ENCODE assay signal across 13 mouse cellular contexts in genomic region chr7:80347670-80348586, GRCm38 (mm10). TPM values are rescaled to one million over a fixed set of nuclear protein-coding genes. Genes with fewer than 3 reads are reported as not detected.
A peak's percentile ranks its signal among the peaks of the same experiment; 100 is the strongest.
DNase-seq lines count a peak whose midpoint lies in the region; ATAC-seq and TF ChIP-seq lines count a peak whose summit lies in the region.
"Had no signal": no experiment of that assay in that cellular context is flagged by ENCODE, and none has a peak within 500 bp of the region (broad histone marks: within the 10 kb centered on the region; RNA-seq: fewer than 3 reads in every experiment).

No protein-coding gene starts in this region.

- H3K9me3 ChIP-seq in kidney, embryonic 14.5 days (ENCODE audit: control insufficient read depth, low read length): peaks cover 3% of the 10 kb centered on the region; the same call in 1 of the 2 replicates
- no peaks in the 10 kb centered on the region for H3K9me3 ChIP-seq in midbrain, postnatal 0 days (ENCODE audit: low read length)
- H3K9me3 ChIP-seq in midbrain, embryonic 10.5 days (replicated peaks): no peaks in the 10 kb centered on the region
- no peaks in the 10 kb centered on the region for H3K9me3 ChIP-seq in limb, embryonic 13.5 days
- H3K9me3 ChIP-seq: forebrain, embryonic 12.5 days; hindbrain, embryonic 13.5 days had no signal

- no peak for TF ChIP-seq CTCF in midbrain, postnatal 0 days (IDR thresholded peaks at IDR 0.05)

- H3K4me3 ChIP-seq in kidney, embryonic 14.5 days (ENCODE audit: low read length): no peak overlapping the region
- H3K4me3 ChIP-seq in midbrain, postnatal 0 days (ENCODE audit: low read depth, low read length): no peak overlapping the region
- H3K4me3 ChIP-seq in midbrain, embryonic 10.5 days: no peak overlapping the region
- H3K4me3 ChIP-seq in limb, embryonic 13.5 days: no peak overlapping the region
- H3K4me3 ChIP-seq: forebrain, embryonic 12.5 days; hindbrain, embryonic 13.5 days had no signal

- no peak for ATAC-seq in kidney, embryonic 14.5 days (ENCODE audit: low FRiP score, low TSS enrichment)
- ATAC-seq in midbrain, postnatal 0 days (ENCODE audit: low FRiP score): no peak
- ATAC-seq in limb, embryonic 13.5 days (ENCODE audit: low FRiP score, low read depth): no peak
- no peak for ATAC-seq in erythroblast, adult 5-6 weeks (replicated peaks; ENCODE audit: low FRiP score, poor library complexity, severe bottlenecking)

- H3K9ac ChIP-seq in kidney, embryonic 14.5 days (ENCODE audit: low read depth, low read length): no peak overlapping the region
- no peak overlapping the region for H3K9ac ChIP-seq in midbrain, postnatal 0 days (replicated peaks; ENCODE audit: low read length, poor library complexity, severe bottlenecking)
- H3K9ac ChIP-seq in limb, embryonic 13.5 days: no peak overlapping the region; the same call in 1 of the 2 replicates
- H3K9ac ChIP-seq: forebrain, embryonic 12.5 days; hindbrain, embryonic 13.5 days had no signal

- H3K36me3 ChIP-seq in kidney, embryonic 14.5 days (ENCODE audit: control insufficient read depth, insufficient read depth, low read length): peaks cover 28% of the 10 kb centered on the region; the same call in 1 of the 2 replicates
- H3K36me3 ChIP-seq in midbrain, postnatal 0 days (ENCODE audit: insufficient read depth, low read length): peaks cover 20% of the 10 kb centered on the region
- peaks cover 36% of the 10 kb centered on the region for H3K36me3 ChIP-seq in midbrain, embryonic 10.5 days
- H3K36me3 ChIP-seq in limb, embryonic 13.5 days: peaks cover 36% of the 10 kb centered on the region

- H3K27me3 ChIP-seq in kidney, embryonic 14.5 days (ENCODE audit: control insufficient read depth, insufficient read depth, low read length): no peaks in the 10 kb centered on the region
- H3K27me3 ChIP-seq in midbrain, postnatal 0 days (ENCODE audit: insufficient read depth, low read length): no peaks in the 10 kb centered on the region
- no peaks in the 10 kb centered on the region for H3K27me3 ChIP-seq in midbrain, embryonic 10.5 days (ENCODE audit: low read depth, poor library complexity, severe bottlenecking)
- H3K27me3 ChIP-seq in limb, embryonic 13.5 days: no peaks in the 10 kb centered on the region
- H3K27me3 ChIP-seq: forebrain, embryonic 12.5 days; hindbrain, embryonic 13.5 days had no signal

- H3K27ac ChIP-seq in kidney, embryonic 14.5 days (ENCODE audit: low read depth, low read length): peak overlapping the region; percentile 73
- 0 out of 2 replicates have a peak overlapping the region, but pooled peaks have one; percentile 26 for H3K27ac ChIP-seq in midbrain, postnatal 0 days (ENCODE audit: low read depth, low read length)
- no peak overlapping the region for H3K27ac ChIP-seq in midbrain, embryonic 10.5 days (replicated peaks)
- H3K27ac ChIP-seq in limb, embryonic 13.5 days: peak overlapping the region; percentile 61; the same call in 1 of the 2 replicates
- H3K27ac ChIP-seq: forebrain, embryonic 12.5 days; hindbrain, embryonic 13.5 days had no signal

- intact Hi-C loops in left cerebral cortex, postnatal 10 days (cut with DNase I): no loop called here

- WGBS in kidney, embryonic 14.5 days: 53% methylated on average over 13 of the region's 13 CpGs
- 67% methylated on average over 13 of the region's 13 CpGs for WGBS in midbrain, postnatal 0 days
- 77% methylated on average over 13 of the region's 13 CpGs for WGBS in midbrain, embryonic 10.5 days
- WGBS in limb, embryonic 13.5 days: 51% methylated on average over 13 of the region's 13 CpGs

- no peak for DNase-seq in kidney, adult 18-20 months
- no peak for DNase-seq in midbrain, postnatal 0 days (ENCODE audit: low spot score)
- DNase-seq in midbrain, embryonic 10.5 days (ENCODE audit: low spot score): no peak
- no peak for DNase-seq in left cerebral cortex, postnatal 10 days (ENCODE audit: extremely low spot score in 1 of 2, low spot score in 2 of 2)
- DNase-seq: cerebellum, postnatal 36 days; gastrocnemius, postnatal 25 days; right cerebral cortex, adult 18-20 months had no signal

- H3K4me1 ChIP-seq in kidney, embryonic 14.5 days (ENCODE audit: control insufficient read depth, insufficient read depth, low read length): peaks cover 5% of the 10 kb centered on the region
- peaks cover 6% of the 10 kb centered on the region; the same call in 1 of the 2 replicates for H3K4me1 ChIP-seq in midbrain, postnatal 0 days (ENCODE audit: insufficient read depth, low read length)
- peaks cover 18% of the 10 kb centered on the region for H3K4me1 ChIP-seq in midbrain, embryonic 10.5 days
- peaks cover 31% of the 10 kb centered on the region for H3K4me1 ChIP-seq in limb, embryonic 13.5 days

- no peak overlapping the region for H3K4me2 ChIP-seq in kidney, embryonic 14.5 days (replicated peaks; ENCODE audit: low read depth, low read length)
- no peak overlapping the region for H3K4me2 ChIP-seq in midbrain, postnatal 0 days (ENCODE audit: low read depth, low read length, poor library complexity, severe bottlenecking)
- no peak overlapping the region for H3K4me2 ChIP-seq in limb, embryonic 13.5 days (replicated peaks)
- H3K4me2 ChIP-seq: forebrain, embryonic 12.5 days; hindbrain, embryonic 13.5 days; liver, embryonic 11.5 days had no signal

RNA-seq across cellular contexts. Expression of gene Hddc3, which starts 5.0 kb away (rescaled TPM):
- 19.9 and 22.4 TPM in 2 replicates for polyA plus RNA-seq in kidney, embryonic 14.5 days (2014; fragmentation: Nextera tagmentation; extraction: Ambion mirVana)
- 35.9 and 36.7 TPM in 2 replicates for total RNA-seq in midbrain, postnatal 0 days (2014; rRNA removed)
- polyA plus RNA-seq in midbrain, postnatal 0 days (2015; fragmentation: Nextera tagmentation; extraction: Ambion mirVana): 15.1 and 16.8 TPM in 2 replicates
- 24.8 and 24.9 TPM in 2 replicates for polyA plus RNA-seq in midbrain, embryonic 10.5 days (2016; fragmentation: Nextera tagmentation; extraction: Ambion mirVana)
- 21.5 and 23.5 TPM in 2 replicates for polyA plus RNA-seq in limb, embryonic 13.5 days (2015; fragmentation: Nextera tagmentation; extraction: Ambion mirVana)
- 10 to 100 TPM; 38.3 to 45.8 TPM for total RNA-seq in left cerebral cortex, postnatal 10 days (2021)
- 2.3 TPM in 1 of 2 replicates, not detected in the other for total RNA-seq in erythroblast, adult 5-6 weeks (2015; ENCODE audit: low replicate concordance)
- 2.6 TPM in 2 replicates for total RNA-seq in erythroblast, adult 5-6 weeks (2017; ENCODE audit: low replicate concordance)

RNA-seq across cellular contexts. Expression of gene Unc45a, which starts 7.1 kb away (rescaled TPM):
- 17.8 and 27.8 TPM in 2 replicates for polyA plus RNA-seq in kidney, embryonic 14.5 days (2014; fragmentation: Nextera tagmentation; extraction: Ambion mirVana)
- 51.0 and 63.3 TPM in 2 replicates for total RNA-seq in midbrain, postnatal 0 days (2014; rRNA removed)
- 54.6 and 55.9 TPM in 2 replicates for polyA plus RNA-seq in midbrain, postnatal 0 days (2015; fragmentation: Nextera tagmentation; extraction: Ambion mirVana)
- polyA plus RNA-seq in midbrain, embryonic 10.5 days (2016; fragmentation: Nextera tagmentation; extraction: Ambion mirVana): 42.3 and 46.7 TPM in 2 replicates
- polyA plus RNA-seq in limb, embryonic 13.5 days (2015; fragmentation: Nextera tagmentation; extraction: Ambion mirVana): 49.7 and 50.4 TPM in 2 replicates
- total RNA-seq in left cerebral cortex, postnatal 10 days (2021): 10 to 100 TPM; 52.5 to 54.1 TPM
- total RNA-seq in erythroblast, adult 5-6 weeks (2015; ENCODE audit: low replicate concordance): 1.5 and 4.2 TPM in 2 replicates
- total RNA-seq in erythroblast, adult 5-6 weeks (2017; ENCODE audit: low replicate concordance): 4.2 and 4.8 TPM in 2 replicates

RNA-seq across cellular contexts. Expression of gene Man2a2, which starts 23.2 kb away (rescaled TPM):
- polyA plus RNA-seq in kidney, embryonic 14.5 days (2014; fragmentation: Nextera tagmentation; extraction: Ambion mirVana): 11.9 and 17.2 TPM in 2 replicates
- total RNA-seq in midbrain, postnatal 0 days (2014; rRNA removed): 59.1 and 70.2 TPM in 2 replicates
- 13.7 and 16.6 TPM in 2 replicates for polyA plus RNA-seq in midbrain, postnatal 0 days (2015; fragmentation: Nextera tagmentation; extraction: Ambion mirVana)
- 15.7 and 18.4 TPM in 2 replicates for polyA plus RNA-seq in midbrain, embryonic 10.5 days (2016; fragmentation: Nextera tagmentation; extraction: Ambion mirVana)
- 22.0 and 24.4 TPM in 2 replicates for polyA plus RNA-seq in limb, embryonic 13.5 days (2015; fragmentation: Nextera tagmentation; extraction: Ambion mirVana)
- total RNA-seq in left cerebral cortex, postnatal 10 days (2021): 100 to 1,000 TPM; 106 to 108 TPM
- 3.6 and 7.5 TPM in 2 replicates for total RNA-seq in erythroblast, adult 5-6 weeks (2015; ENCODE audit: low replicate concordance)
- 4.5 and 6.6 TPM in 2 replicates for total RNA-seq in erythroblast, adult 5-6 weeks (2017; ENCODE audit: low replicate concordance)

RNA-seq across cellular contexts. Expression of gene Rccd1, which starts 23.7 kb away (rescaled TPM):
- 15.1 and 15.9 TPM in 2 replicates for polyA plus RNA-seq in kidney, embryonic 14.5 days (2014; fragmentation: Nextera tagmentation; extraction: Ambion mirVana)
- total RNA-seq in midbrain, postnatal 0 days (2014; rRNA removed): 22.7 and 30.6 TPM in 2 replicates
- polyA plus RNA-seq in midbrain, postnatal 0 days (2015; fragmentation: Nextera tagmentation; extraction: Ambion mirVana): 7.4 and 7.9 TPM in 2 replicates
- 12.6 and 13.4 TPM in 2 replicates for polyA plus RNA-seq in midbrain, embryonic 10.5 days (2016; fragmentation: Nextera tagmentation; extraction: Ambion mirVana)
- polyA plus RNA-seq in limb, embryonic 13.5 days (2015; fragmentation: Nextera tagmentation; extraction: Ambion mirVana): 12.3 and 12.4 TPM in 2 replicates
- 10 to 100 TPM; 15.7 to 20.8 TPM for total RNA-seq in left cerebral cortex, postnatal 10 days (2021)
- total RNA-seq in erythroblast, adult 5-6 weeks (2015; ENCODE audit: low replicate concordance): 2.5 and 18.8 TPM in 2 replicates
- total RNA-seq in erythroblast, adult 5-6 weeks (2017; ENCODE audit: low replicate concordance): 0.98 and 4.4 TPM in 2 replicates

RNA-seq across cellular contexts. Expression of gene Fes, which starts 39.8 kb away (rescaled TPM):
- polyA plus RNA-seq in kidney, embryonic 14.5 days (2014; fragmentation: Nextera tagmentation; extraction: Ambion mirVana): 10.7 and 11.4 TPM in 2 replicates
- 4.3 and 7.9 TPM in 2 replicates for total RNA-seq in midbrain, postnatal 0 days (2014; rRNA removed)
- 3.1 and 3.7 TPM in 2 replicates for polyA plus RNA-seq in midbrain, postnatal 0 days (2015; fragmentation: Nextera tagmentation; extraction: Ambion mirVana)
- 9.1 and 11.8 TPM in 2 replicates for polyA plus RNA-seq in midbrain, embryonic 10.5 days (2016; fragmentation: Nextera tagmentation; extraction: Ambion mirVana)
- polyA plus RNA-seq in limb, embryonic 13.5 days (2015; fragmentation: Nextera tagmentation; extraction: Ambion mirVana): 11.5 and 14.3 TPM in 2 replicates
- 1 to 10 TPM; 4.7 to 5.3 TPM for total RNA-seq in left cerebral cortex, postnatal 10 days (2021)
- total RNA-seq in erythroblast, adult 5-6 weeks (2015; ENCODE audit: low replicate concordance): 56.5 and 60.0 TPM in 2 replicates
- total RNA-seq in erythroblast, adult 5-6 weeks (2017; ENCODE audit: low replicate concordance): 24.4 and 31.2 TPM in 2 replicates
